Mouse (Mus musculus) yolk sac, embryonic 10.5 days (tissue): ENCODE results near the gene Tprn.

Source experiments
- DNase-seq: peaks from one replicate; pipeline ENCODE4 v3.0.0-alpha.2; 2017; ENCODE audit warnings: low spot score

The Tprn gene

DNA sequence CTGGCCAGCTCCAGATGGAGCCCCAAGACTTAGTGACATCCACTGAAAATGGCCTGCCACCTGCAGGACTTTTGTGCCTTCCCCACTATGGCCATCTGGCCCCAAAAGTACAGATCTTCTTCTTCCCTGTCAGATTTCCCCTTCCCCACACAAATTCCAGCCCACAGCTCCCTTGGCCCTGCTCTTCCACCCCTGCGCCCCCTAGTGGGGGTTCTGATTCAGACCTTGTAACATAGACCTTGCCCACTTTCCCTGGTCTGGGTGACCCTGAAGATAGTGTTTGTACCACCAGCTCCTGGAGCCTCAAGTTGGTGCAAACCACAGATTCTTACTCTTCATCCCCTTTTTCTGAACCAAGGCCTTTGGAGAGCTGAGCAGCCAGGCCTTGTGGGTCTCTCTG, 30.4 kb downstream of the Tprn start:
- DNase-seq, result peak; percentile 9

DNA sequence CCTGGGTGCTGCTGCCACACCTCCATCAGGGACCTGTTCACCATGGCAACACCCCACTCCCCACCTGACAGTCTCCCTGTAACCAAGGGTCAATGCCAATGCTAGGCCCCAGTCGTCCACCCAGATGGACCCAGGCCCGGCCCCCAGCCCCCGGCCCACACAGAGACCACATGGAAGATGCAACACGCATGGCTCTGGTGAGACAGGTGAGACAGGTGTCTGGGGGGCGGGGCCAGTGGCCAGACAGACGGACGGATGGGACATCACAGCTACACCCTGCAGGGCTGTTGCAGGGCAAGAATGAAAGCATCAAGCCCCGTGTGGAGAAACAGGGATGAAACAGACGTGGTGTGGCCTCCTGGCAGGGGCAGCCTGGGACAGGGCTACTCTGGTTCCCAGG, 31.3 kb downstream of the Tprn start:
- DNase-seq, result no peak

DNA sequence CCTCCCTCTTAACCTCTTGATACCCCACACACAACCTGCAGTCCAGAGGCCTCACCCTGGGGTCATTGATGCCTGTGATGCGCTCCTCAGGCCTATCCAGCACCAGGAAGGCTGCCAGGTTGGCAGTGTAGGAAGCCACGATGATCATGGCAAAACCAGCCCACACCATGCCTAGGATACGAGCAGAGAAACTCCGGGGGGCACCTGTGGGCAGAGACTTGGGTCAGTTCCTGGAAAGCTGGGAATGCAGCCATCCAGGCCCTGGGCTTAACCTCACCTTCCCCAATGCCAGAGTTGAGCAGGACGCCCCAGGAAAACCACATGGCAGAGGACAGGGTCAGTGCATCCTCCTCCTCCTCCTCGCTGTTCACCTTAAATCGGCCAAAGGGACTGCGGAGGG, 34.7 kb downstream of the Tprn start:
- no peak for DNase-seq

DNA sequence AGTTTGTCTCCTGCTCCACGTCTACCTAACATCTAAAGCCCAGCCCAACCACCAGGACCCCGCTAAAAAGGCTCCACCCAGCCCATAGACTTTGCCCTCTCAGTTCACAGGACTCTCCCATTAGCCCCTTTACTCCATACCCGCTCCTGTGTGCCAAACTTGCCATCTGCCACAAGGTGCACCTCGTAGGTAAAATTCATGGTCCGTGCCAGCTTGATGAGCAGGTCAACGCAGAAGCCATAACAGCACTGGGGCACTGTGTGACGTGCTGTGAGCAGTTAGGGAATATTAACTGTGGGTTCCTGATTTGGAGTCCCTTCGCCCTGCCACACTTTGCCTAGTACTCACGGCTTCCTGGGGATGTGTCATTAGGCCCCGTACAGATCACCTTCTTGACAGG, 35.6 kb downstream of the Tprn start:
- no peak for DNase-seq

DNA sequence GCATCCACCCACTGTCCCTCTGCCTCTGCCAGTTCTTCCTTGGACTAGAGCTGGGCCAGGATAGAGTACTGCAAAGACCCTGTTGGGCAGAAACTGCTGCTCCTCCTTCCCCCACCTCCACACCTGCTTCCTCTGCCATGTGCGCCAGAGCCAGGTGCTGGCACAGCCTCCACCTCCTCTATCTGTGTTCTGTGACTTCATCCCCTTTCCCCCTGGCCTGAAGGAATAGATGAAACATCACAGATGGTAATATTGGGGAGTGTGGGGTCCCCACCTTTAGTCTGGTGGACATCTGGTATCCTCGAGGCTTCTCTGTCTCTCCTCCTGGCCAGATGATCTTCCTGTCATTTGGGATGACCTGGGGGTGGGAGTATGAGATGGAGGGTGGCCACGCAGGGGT, 41.0 kb downstream of the Tprn start:
- DNase-seq, result no peak

DNA sequence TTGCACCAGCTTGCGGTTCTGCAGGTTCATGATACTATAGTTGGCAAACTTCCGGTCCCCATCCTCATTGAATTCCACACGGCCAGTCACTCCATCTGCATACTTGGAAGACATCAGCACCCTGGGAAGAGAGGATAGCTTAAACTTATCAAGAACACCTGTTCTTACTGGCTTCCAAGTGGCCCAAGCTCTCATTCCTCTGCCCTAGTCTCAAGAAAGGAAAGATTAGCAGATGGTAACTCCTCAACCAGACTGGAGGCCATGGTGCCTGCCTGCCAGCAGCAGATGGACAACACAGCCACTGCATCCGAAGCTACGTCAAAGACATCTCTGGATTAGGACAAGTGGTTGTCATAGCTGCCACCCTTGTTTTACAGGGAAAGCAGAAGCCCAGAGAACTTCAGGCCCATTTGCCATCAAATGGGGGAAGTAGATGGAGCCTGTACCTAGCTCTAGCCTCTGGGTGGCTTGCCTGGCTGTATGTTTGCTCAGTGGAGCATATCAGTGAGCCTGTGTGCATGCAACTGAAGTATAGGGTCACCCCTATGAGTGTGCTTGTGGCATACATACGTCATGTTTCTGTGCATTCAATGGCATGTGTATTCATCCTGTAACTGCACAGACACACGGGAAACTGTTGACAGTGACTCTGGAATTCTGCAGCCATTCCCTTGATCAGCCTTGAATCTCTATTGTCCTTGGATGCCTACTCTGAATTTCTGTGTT, 41.7 kb downstream of the Tprn start:
- DNase-seq, result no peak

DNA sequence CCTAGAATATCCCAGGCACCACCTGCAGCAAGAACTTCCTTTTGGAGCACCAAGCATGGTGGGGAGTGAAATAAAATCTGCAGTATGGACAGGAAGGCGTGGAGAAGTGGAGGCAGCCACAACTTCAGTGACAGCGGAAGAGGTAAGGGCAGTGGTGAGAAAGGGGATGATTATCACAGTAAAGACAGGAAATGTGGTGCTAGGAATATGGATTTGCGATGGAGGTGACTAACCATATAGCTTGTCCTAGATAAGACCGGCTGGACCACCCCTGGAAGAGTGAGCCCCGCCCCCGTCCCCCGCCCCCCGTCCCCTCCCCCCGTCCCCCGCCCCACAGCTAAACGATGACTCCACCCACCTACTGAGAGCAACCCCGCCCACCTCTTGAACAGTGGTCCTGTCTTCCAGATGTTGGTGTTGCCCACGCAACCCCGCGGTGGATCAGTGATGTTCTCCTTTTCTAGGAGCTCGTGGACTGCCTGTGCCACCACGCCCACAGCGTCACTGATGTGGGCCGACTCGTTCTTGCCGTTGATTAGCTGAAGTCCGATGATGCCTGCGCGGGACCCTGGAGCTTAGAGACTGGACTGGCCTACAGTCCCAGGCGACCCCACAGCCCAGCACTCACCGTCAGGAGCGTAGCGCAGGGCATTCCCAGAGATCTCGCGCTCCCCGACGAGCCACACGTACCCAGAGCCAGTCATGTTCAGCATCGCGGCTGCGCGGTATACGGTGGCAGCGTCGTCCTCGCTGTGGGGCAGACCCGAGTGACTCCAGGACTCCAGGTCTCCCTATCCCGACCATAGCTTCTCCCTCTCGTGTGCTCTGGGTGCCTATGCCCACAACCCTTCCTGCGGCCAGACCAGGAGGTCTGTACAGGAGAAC, 42.5 kb downstream of the Tprn start:
- DNase-seq, result peak; percentile 32

DNA sequence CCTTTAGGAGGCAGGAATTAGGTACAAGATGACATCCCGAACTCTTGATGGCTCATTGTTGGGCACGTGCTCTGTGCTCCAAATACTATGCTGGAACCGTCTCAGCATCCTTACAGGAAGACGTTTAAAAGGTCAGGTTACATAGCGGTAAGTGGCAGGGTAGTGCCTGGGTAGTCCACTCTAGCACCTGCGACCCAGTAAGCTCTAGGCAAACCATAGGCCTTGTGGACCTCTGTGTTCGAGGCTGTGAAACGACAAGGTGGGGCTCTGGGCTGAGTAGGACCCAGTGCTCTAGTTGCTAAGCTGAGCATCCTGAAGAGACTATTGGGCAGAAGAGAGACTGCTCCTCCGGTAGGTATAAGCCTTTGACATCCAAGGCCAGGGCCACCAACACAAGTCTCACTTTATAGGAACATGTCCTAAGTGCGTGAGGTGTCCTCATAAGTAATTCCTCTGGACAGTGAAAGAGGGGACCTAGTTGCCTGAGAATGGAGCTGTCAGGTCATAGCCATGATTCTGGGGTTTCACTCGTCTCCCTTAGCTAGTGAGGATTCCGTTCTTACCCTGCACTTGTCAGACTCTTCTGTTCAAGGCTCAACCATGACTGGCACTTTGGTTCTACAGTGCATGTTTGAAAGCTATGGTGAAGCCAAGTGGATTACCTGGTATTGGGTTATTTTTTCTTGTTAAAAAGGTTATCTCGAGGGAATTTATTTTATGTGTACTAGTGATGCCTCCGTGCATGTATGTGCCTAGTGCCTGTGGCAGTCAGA, 43.4 kb downstream of the Tprn start:
- DNase-seq, result no peak

DNA sequence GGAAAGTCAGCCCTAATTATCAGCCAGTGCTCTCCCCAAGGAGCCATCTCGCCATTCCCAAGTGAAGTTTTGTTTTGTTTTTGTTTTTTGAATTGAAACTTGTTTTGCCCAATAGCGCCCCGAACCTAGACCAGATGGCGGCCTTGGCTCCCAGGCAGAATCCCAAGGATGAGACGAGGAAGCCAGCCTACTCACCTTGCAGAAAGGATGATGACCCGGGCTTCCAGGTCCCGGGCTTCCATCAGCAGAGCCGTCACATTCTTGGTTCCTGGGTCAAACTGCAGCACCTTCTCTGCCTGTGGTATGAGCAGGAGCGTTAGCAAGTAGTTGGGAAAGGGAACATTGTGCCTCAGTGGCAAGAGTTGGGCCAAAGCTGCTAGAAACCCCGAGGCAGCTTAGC, 47.8 kb downstream of the Tprn start:
- DNase-seq, result no peak

DNA sequence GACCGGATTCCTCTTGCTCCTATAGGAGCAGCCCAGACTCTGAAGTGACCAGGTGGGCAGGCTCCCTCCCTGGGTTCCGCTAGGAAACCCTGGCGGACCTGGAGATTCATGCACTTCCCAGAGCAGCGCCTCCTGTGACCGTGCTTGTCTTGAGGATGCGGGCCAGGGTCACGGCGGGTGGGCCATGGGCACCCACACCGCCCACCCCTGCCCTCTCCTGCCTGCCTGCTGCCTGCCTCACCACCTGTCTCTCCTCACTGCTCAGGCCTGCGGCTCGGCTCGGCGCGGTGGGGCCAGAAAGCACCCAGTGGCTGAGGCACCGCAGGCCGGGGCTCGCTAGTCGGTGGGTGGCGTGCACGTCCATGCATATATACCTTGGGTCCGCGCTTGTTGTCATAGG, 48.6 kb downstream of the Tprn start:
- DNase-seq, result no peak

DNA sequence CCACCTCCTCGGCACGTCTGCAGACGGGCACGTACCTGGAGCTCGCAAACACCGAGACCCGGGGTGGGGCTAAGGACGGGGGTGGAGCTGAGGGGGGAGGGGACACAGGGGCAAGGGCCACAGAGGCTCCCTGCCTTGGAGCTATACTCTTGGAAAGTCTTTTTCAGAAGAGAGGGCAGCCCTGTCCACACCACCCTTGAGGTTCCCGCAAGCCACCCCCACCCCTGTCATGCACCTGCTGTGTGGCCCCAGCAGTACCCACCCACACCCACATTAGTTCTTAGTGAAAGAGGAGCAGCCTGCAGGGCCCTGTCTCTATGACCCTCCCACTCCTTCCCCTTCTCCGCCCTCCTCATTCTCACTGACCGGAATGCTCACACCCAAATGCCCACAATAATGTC, 49.1 kb downstream of the Tprn start:
- peak; percentile 14 for DNase-seq

DNA sequence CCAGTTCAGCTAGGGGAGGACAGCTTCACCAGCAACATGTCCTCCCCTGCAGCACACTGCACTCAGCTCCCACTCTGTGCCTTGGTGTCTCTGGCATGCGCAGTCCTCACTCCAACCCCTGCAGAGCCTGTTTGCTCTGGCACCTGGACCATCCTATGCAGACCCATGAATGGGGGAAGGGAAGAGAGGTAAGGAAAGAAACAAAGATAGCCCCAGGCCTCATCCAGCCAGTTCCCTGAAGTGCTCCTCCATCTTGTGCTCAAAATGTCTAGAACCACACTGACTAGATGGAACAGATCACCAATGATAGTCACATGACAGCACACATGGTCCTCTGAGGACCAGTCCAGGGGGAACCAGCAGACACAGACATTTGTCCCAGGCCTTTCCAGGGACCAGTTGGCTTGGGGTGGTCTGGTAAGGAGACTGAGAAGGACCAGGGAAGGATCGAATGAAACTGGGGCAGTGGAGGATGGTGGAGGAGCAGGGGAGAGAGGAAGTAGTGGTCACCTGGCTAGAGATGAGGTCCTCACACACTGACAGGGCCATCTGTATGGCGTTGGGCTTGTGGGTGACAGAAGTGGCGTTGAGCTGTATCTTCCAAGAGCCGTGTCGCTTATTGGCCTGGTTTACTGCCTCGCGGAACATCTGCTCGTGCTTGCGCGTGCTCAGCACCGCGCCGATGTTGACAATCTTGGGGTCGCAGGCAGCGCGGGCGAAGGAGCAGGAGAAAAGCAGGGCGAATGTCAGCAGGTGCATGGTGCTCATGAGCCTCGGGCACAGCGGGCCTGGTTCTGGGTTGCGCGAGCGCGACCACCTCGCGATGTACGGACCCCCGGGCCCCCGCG, 55.9 kb downstream of the Tprn start:
- DNase-seq, result no peak

DNA sequence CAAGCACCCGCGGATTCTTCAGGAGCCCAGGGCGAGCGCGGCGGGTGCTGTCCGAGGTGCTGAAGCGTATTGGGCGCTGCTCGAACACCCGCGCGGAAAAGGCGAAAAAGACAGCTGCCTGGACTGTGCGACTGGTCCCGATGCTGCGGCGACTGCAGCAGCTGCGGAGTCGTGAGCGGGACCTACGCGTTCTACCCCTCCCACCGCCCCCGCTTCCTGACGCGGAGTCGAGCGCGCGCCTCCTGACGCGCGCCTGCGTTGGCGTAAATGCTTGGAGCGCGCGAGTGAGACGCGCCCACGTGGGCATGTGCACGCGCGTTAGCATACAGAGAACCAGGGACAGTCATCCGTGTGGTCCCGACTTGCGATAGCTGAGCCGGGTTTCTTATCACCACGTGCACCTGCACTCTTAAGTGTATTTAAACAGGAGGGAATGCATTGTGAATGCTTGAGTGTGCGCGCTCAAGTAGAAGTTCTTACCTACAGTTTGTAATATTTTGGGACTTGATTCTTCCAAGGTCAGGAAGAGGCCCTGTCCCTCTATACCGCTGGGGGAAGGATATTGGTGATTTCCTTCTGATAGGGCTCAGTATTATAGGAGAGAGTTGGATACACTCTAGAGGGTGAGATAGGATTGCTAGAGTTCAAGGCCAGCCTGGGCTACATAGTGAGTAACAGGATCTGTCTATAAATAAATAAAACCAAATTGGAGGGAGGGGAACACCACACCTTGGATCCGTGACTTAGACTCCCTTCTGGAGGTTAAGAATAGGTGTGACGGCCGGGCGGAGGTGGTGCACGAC, 56.8 kb downstream of the Tprn start, which contains the start of gene Grin1:
Gene Grin1 (minus strand): TSS at position 217 of the 803 bp plus-strand sequence.
- peak; percentile 55 for DNase-seq
